Mouse (Mus musculus): ENCODE data around the gene Ppp1r3f. TPM values are rescaled to one million over a fixed set of nuclear protein-coding genes. Genes with fewer than 3 reads are reported as not detected.
A peak's percentile ranks its signal among the peaks of the same experiment; 100 is the strongest.

Gene Ppp1r3f
- 1 to 10 TPM; 3.2 to 4.4 TPM for total RNA-seq (2021)
- long read RNA-seq, experiment 1, full-length matches to known transcripts = 6 of 7 reads
- long read RNA-seq, experiment 1, partial matches to known transcripts = 0 of 7 reads
- long read RNA-seq, experiment 1, other reads (novel, unspliced or antisense) = 1 of 7 reads
- long read RNA-seq, experiment 2, transcript Ppp1r3f-201 (4 exons, 3,066 nt) = major isoform, 11 of 11 reads
- long read RNA-seq, experiment 2, partial matches to known transcripts = 0 of 11 reads
- long read RNA-seq, experiment 2, other reads (novel, unspliced or antisense) = 0 of 11 reads

- DNase-seq (ENCODE audit: low spot score in 2 of 2) = peak; percentile 81
Observed at GRCm38 (mm10) chrX:7574087-7574884, at the start of gene Ppp1r3f. TSS of gene Ppp1r3f (minus strand) at chrX:7574283.

- DNase-seq (ENCODE audit: low spot score in 2 of 2) = no peak
Observed at GRCm38 (mm10) chrX:7617889-7618551, 43.9 kb upstream of the Ppp1r3f start.

DNA sequence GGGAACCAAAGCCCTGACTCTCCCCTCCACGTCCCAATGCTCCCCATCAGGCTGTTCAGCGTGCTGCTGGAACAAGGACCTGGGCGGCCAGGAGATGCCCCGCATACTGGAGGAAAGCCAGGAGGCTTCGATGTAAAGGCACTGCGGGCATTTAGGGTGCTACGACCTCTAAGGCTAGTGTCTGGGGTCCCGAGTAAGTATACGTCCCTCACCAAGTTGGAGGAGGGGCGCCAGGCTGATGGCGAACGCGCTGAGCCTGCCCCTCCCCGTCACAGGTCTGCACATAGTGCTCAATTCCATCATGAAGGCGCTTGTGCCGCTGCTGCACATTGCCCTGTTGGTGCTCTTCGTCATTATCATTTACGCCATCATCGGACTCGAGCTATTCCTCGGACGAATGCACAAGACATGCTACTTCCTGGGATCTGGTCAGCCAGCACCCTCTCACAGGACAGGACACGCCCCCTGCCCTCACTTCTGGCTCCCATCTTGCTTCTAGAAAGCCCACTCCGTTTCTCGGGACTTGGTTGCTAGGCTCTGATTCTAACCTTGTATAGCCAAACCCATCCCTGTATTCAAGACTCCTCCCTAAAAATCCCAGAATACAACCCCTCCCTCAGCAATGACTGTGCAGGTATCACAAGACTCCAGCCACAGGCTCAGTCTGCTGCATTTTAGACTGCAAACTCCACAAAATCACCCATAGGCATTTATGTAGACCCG lies 36.6 kb upstream of the Ppp1r3f start:
- DNase-seq (ENCODE audit: low spot score in 2 of 2) = no peak

GRCm38 (mm10) chrX:7610035-7610434 lies 36.0 kb upstream of the Ppp1r3f start:
- no peak for DNase-seq (ENCODE audit: low spot score in 2 of 2)

DNA sequence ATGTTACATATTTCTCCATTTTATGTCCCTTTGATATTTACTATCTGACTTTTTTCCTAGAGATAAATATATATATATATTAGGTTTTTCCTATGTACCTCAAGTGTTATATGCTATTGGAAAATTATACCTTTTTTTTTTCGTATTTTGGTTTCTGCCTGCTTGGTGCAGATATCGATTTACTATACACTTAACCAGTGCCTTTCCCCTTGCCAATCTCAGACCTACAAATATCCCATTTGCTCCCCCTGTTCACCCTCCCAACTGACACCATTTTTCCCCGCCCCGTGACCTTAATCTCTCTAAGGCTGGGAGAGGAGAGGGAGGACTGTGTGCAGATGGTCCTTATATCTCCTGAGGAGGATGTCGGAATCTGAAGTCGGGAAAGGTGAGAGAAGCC lies 32.7 kb upstream of the Ppp1r3f start, which contains the start of gene Cacna1f:
Gene Cacna1f (plus strand): TSS at position 301 of the 400 bp plus-strand sequence.
- DNase-seq (ENCODE audit: low spot score in 2 of 2) = no peak

DNA sequence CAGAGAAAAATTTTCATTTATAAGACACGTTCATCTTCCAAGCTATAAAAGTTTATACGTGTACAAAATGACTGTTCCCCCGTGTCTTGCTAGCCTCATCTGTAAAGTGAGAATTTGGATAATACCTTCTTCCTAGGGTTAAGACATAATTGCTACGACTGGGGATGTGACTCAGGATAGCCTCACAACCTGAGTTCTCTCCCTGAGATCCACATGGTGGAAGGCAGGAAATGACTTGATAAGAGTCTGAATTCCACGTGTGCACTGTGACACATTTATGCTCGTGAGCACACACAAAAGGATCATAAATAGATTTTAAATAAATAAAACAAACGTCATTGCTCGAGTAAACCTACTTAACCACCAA lies 31.5 kb upstream of the Ppp1r3f start:
- DNase-seq (ENCODE audit: low spot score in 2 of 2) = no peak

- peak; percentile 64 to 66 for DNase-seq (ENCODE audit: low spot score in 2 of 2)
Observed at GRCm38 (mm10) chrX:7604879-7605574, 30.9 kb upstream of the Ppp1r3f start, which contains the start of gene Ccdc22. TSS of gene Ccdc22 (minus strand) at chrX:7605517.

GRCm38 (mm10) chrX:7604004-7604403 lies 29.9 kb upstream of the Ppp1r3f start:
- DNase-seq (ENCODE audit: low spot score in 2 of 2) = no peak

GRCm38 (mm10) chrX:7595371-7595770 lies 21.3 kb upstream of the Ppp1r3f start:
- DNase-seq (ENCODE audit: low spot score in 2 of 2) = no peak

DNA sequence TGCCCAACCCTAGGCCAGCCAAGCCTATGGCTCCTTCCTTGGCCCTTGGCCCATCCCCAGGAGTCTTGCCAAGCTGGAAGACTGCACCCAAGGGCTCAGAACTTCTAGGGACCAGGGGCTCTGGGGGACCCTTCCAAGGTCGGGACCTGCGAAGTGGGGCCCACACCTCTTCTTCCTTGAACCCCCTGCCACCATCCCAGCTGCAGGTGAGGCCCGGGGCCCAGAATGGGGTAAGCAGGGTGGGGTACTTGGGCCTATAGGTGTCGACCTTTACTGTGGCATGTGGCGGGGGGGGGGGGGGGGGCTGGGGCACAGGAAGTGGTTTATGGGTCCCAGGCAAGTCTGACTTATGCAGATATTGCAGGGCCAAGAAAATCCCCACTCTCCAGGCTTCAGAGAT lies 12.3 kb upstream of the Ppp1r3f start:
- no peak for DNase-seq (ENCODE audit: low spot score in 2 of 2)

GRCm38 (mm10) chrX:7583881-7584280 lies 9.8 kb upstream of the Ppp1r3f start:
- no peak for DNase-seq (ENCODE audit: low spot score in 2 of 2)

DNA sequence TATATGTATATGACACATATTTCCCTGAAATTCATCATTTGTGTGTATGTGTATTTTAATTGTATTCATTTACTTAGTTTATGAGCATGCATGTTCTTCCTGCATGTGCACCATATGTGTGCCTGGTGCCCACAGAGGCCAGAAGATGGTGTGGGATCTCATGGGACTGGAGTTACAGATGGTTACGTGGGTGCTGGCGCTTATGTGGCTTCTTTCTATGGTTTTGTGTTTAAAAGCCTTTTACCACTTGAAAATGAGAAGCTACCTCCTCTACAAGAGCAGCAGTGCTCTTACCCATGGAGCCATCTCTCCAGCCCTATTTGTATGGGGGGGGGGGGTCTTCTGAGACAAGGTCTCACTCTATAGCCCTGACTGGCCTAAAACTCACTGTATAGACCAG lies 7.1 kb upstream of the Ppp1r3f start:
- DNase-seq (ENCODE audit: low spot score in 2 of 2) = no peak

GRCm38 (mm10) chrX:7574885-7575231 lies 775 bp upstream of the Ppp1r3f start:
- no peak for DNase-seq (ENCODE audit: low spot score in 2 of 2)

DNA sequence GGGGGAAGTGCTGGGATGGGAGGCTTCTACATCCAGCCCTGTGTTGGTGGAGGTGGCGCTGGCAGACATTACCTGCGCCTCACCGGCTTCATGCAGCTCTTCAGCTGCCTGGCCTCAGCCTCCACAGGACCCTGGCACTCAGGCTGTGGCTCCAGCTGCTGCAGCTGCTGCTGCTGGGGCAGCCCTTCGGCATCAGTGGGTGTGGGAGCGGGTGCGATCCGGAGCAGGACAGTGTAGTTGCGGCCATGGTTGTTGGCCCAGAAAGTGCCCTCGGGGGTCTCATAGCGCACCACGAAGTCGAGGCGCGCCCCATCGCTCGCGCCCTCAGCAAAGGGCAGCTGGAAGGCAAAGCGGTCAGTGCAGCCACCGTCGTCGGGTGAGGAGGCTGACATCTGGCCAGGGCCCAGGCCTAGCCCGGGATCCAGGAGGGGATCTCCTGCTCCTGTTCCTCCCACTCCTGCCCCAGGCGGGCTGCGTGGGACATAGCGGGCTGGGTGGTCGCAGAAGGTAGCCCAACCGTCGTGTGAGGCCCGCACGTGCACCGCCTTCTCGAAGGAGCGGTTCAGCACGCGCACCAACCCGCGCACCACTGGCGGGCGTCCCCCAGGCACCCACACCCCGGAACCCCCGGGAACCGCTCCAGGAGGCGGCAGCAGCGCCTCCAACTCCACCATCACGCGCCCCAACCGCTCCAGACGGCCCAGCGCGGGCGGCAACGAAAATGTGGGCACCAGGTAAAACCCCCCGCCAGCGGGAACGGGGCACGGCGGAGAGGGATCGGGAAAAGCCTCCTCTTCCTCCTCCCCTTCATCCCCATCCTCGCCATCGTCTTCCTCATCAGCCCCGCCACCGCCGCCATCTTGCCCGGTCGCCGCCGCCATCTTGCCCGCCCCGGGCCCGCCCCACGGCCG lies 652 bp downstream of the Ppp1r3f start, which contains the start of gene Foxp3:
Gene Foxp3 (plus strand): TSS at position 469 of the 911 bp plus-strand sequence.
- DNase-seq (ENCODE audit: low spot score in 2 of 2) = peak; percentile 6 to 48

DNA sequence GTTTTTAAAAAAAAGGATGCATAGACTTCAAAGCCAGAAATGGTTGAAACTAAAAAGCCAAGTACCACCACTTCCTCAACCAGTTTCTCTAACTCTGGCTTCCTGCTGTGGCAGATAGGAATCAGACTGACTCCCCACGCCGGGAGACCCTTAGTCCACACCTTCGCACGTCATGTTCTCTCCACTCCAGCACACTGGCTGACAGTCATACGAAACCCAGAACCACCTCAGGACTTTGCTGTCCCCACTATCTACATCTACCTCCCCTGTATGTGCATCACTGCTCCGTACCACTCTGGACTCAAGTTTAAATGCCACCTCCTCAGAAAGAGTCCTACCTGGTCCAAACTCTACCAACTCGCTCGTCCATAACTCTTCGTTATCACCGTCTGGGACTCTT lies 1.6 kb downstream of the Ppp1r3f start:
- DNase-seq (ENCODE audit: low spot score in 2 of 2) = no peak

DNA sequence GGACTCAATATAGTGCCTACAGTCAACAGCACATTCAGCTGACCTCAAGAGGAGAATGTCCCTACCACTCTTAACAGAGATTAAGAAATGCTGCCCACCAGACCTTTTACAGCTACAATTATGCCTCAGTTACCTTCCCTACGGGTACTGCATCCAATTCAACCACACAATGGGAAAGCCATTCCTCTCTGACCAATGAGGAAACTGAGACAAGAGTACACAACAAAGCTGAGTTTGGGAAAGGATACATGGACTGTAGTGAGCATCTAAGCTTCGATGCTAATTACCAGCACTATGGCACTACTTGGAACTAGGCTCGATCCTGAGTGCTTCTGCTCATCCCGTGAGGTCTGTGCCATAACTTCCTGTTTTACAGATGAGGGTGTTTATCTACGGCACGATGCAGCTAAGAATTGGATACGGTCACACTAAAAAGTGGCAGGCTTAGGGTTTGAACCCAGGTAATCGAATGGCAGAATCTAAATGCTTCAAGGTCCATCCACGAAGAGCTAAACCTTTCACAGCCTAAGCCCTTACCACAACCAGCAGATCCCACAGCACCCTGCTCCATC lies 2.4 kb downstream of the Ppp1r3f start:
- DNase-seq (ENCODE audit: low spot score in 2 of 2) = no peak

DNA sequence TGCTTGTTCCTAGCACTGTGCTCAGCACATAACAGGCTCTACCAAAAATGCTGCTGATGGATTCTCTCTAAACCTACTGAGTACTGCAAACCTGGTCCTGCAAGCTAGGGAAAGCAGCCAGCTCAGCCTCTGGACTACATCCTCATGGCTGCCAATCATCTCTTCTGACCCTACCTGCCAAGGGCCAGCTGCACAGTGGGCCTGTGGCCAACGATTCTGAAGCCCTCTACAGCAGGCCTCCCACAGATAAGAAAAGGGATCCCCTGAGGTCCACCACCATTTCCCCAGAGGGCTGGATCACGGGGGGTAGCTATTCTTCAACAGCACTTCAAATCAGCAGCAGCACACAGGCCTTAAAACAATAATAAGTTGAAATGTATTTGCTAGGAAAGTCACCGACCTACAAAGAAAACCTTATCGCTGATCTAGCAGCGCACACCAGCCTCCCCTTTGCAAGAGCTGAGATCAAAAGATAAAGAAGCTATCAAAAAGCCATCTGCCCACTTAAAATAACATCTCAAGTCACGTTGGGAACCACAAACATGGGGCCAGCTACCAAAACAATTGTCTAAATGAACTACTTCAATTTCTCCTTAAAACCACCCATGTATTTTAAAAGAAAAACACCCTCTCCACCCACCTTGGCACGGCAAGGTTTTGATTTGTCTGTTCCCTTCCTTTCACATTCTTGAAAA lies 3.5 kb downstream of the Ppp1r3f start:
- DNase-seq (ENCODE audit: low spot score in 2 of 2) = no peak

GRCm38 (mm10) chrX:7567491-7567890 lies 6.6 kb downstream of the Ppp1r3f start:
- no peak for DNase-seq (ENCODE audit: low spot score in 2 of 2)

DNA sequence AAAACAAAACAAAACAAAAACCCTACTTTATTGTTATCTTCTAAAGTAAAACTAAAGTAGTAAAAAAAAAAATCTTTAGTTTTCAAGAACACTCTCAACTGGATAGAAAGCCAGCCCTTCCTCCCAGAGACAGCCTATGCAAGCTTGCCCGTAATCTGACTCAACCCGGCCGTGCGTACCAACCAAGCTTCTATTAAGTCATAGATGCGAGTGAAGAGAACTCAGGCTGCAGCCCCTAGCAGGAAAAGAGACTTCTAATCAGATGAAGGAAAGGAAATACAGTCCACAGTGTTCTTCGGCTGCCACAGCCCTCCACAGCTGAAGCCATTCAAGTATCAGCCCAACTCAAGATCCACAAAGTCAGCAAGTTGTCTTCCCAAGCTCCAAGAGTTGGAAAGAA lies 7.7 kb downstream of the Ppp1r3f start:
- no peak for DNase-seq (ENCODE audit: low spot score in 2 of 2)
